Mouse (Mus musculus) right cerebral cortex, adult 18-20 months (tissue): ENCODE measurements around the gene Gm14435.
"Not testable (repeated sequence)": the region's sequence is repeated elsewhere in the genome, so short reads cannot be mapped to it uniquely, and the experiment has no call there.

Experiments used
- DNase-seq: peaks from one replicate; pipeline ENCODE4 v3.0.0; 2022; ENCODE audit warnings: mixed read lengths

The Gm14435 gene

DNA sequence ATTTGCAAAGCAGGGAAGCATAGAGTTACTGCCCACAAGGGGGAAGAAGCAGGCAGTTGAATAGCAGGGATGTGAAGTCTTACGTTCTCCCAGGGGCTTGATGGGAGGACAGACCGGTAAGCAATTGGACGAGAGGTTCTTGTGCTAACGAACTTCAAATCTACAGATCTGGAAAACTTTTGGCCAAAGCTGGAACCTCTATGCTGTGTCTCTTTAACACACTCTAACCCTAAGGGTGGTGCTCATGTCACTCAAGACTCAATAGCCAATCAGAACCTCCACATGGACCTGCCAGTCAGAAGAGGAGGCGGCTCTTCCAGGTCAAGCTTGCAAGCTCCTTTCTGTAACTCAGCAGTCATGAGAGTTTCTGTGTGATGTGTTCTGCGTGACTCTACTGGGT, at the start of gene Gm14435:
Gene Gm14435, plus strand, starts transcription at position 301 of the 400 bp plus-strand sequence.
- DNase-seq = not testable (repeated sequence)
